Mouse (Mus musculus) C2C12 (cell line): ENCODE data around the gene Tmem106c. TPM values are rescaled to one million over a fixed set of nuclear protein-coding genes. Genes with fewer than 3 reads are reported as not detected.

Experiments used
- H3K27me3 ChIP-seq: one replicate; pipeline ENCODE4 v1.6.1; 2011; ENCODE audit not compliant: control insufficient read depth, insufficient read depth, insufficient read length
- H3K36me3 ChIP-seq: one replicate; pipeline ENCODE4 v1.6.1; 2011; ENCODE audit not compliant: control insufficient read depth, insufficient read depth
- H3K4me3 ChIP-seq: one replicate; pipeline ENCODE4 v1.5.1; 2011; ENCODE audit warnings: mild to moderate bottlenecking, control low read depth; ENCODE audit not compliant: poor library complexity, insufficient read depth, severe bottlenecking
- H3K79me2 ChIP-seq: one replicate; pipeline ENCODE4 v1.6.1; 2011; ENCODE audit not compliant: control insufficient read depth, insufficient read depth
- H3K79me3 ChIP-seq: one replicate; pipeline ENCODE4 v1.6.1; 2011; ENCODE audit warnings: low read depth, control low read depth
- H3ac ChIP-seq: one replicate; pipeline ENCODE3; 2011; ENCODE audit warnings: low read depth; ENCODE audit not compliant: control insufficient read depth, insufficient read length
- CEBPB ChIP-seq: IDR thresholded peaks from one replicate; pipeline ENCODE4 v1.6.1; 2011; ENCODE audit warnings: low read depth, mild to moderate bottlenecking, control low read depth, moderate library complexity
- CTCF ChIP-seq: IDR thresholded peaks from one replicate; pipeline ENCODE4 v1.5.1; 2011; ENCODE audit not compliant: control insufficient read depth, insufficient read depth, insufficient read length
- FOSL1 ChIP-seq: IDR thresholded peaks from one replicate; pipeline ENCODE4 v1.8.0; 2011; ENCODE audit warnings: mild to moderate bottlenecking, low read length; ENCODE audit not compliant: poor library complexity, insufficient read depth, severe bottlenecking
- MAX ChIP-seq: IDR thresholded peaks from one replicate; pipeline ENCODE4 v1.6.1; 2011; ENCODE audit warnings: mild to moderate bottlenecking, control low read depth
- MYOD1 ChIP-seq: IDR thresholded peaks from one replicate; pipeline ENCODE4 v1.6.1; 2011; ENCODE audit warnings: low read depth; ENCODE audit not compliant: control insufficient read depth, insufficient read length
- MYOG ChIP-seq: IDR thresholded peaks from one replicate; pipeline ENCODE4 v1.6.1; 2011; ENCODE audit not compliant: control insufficient read depth, insufficient read length; ENCODE audit errors: extremely low read depth
- USF1 ChIP-seq: IDR thresholded peaks from one replicate; pipeline ENCODE4 v1.6.1; 2011; ENCODE audit warnings: low read depth, mild to moderate bottlenecking, control low read depth, moderate library complexity
- polyA plus RNA-seq: library from polyadenylated mRNA; unstranded; fragments of >200 nt; fragmentation: generic; extraction: Trizol; gene quantifications from one replicate; pipeline ENCODE4 v1.2.1, GENCODE M21; 2012; ENCODE audit warnings: missing spikeins

Tmem106c gene
- polyA plus RNA-seq, 1 experiment, result 7.6 TPM

GRCm38 (mm10) chr15:97948720-97949119 lies 15.3 kb upstream of the Tmem106c start:
- Histone ChIP-seq H3K36me3 (no peaks in the 10 kb centered on the region), H3K79me2 (no peaks in the 10 kb centered on the region), H3K4me3 (no peak overlapping the region), H3ac (no peak overlapping the region), H3K79me3 (no peaks in the 10 kb centered on the region), H3K27me3 (peaks cover 40% of the 10 kb centered on the region)
- no peak for TF ChIP-seq USF1
- TF ChIP-seq CTCF, result no peak
- TF ChIP-seq MAX, result no peak
- no peak for TF ChIP-seq FOSL1
- no peak for TF ChIP-seq MYOD1
- no peak for TF ChIP-seq CEBPB

- Histone ChIP-seq H3K79me2 (no peaks in the 10 kb centered on the region), H3ac (no peak overlapping the region), H3K27me3 (peaks cover 39% of the 10 kb centered on the region), H3K79me3 (no peaks in the 10 kb centered on the region), H3K4me3 (no peak overlapping the region), H3K36me3 (no peaks in the 10 kb centered on the region)
- no peak for TF ChIP-seq MYOG
- no peak for TF ChIP-seq CEBPB
- TF ChIP-seq CTCF, result no peak
- no peak for TF ChIP-seq MAX
- TF ChIP-seq MYOD1, result no peak
- no peak for TF ChIP-seq FOSL1
- no peak for TF ChIP-seq USF1
Measured at GRCm38 (mm10) chr15:97949706-97950105, 14.3 kb upstream of the Tmem106c start.

GRCm38 (mm10) chr15:97950240-97950639 lies 13.8 kb upstream of the Tmem106c start:
- Histone ChIP-seq H3K4me3 (no peak overlapping the region), H3K79me3 (no peaks in the 10 kb centered on the region), H3K79me2 (no peaks in the 10 kb centered on the region), H3K36me3 (no peaks in the 10 kb centered on the region), H3ac (no peak overlapping the region), H3K27me3 (peaks cover 40% of the 10 kb centered on the region)
- TF ChIP-seq MAX, result no peak
- TF ChIP-seq CEBPB, result no peak
- TF ChIP-seq MYOG, result no peak
- TF ChIP-seq MYOD1, result no peak
- no peak for TF ChIP-seq FOSL1

GRCm38 (mm10) chr15:97952137-97952888 lies 11.7 kb upstream of the Tmem106c start:
- no peaks in the 10 kb centered on the region for H3K36me3 ChIP-seq
- H3K4me3 ChIP-seq, result no peak overlapping the region
- TF ChIP-seq CTCF (peak; percentile 88), MAX (no peak)

GRCm38 (mm10) chr15:97952889-97953189 lies 11.2 kb upstream of the Tmem106c start:
- TF ChIP-seq MYOD1, result no peak
- no peak for TF ChIP-seq MYOG
- no peak for TF ChIP-seq FOSL1
- TF ChIP-seq CTCF, result no peak
- no peak for TF ChIP-seq MAX
- no peak for TF ChIP-seq USF1
- Histone ChIP-seq H3K27me3 (peaks cover 51% of the 10 kb centered on the region), H3K79me2 (no peaks in the 10 kb centered on the region), H3ac (no peak overlapping the region), H3K36me3 (no peaks in the 10 kb centered on the region), H3K4me3 (no peak overlapping the region), H3K79me3 (no peaks in the 10 kb centered on the region)

More at GRCm38 (mm10) chr15:97952137-97952888, 11.7 kb upstream of the Tmem106c start:
- no peaks in the 10 kb centered on the region for H3K79me3 ChIP-seq
- no peaks in the 10 kb centered on the region for H3K79me2 ChIP-seq
- no peak overlapping the region for H3ac ChIP-seq
- peaks cover 51% of the 10 kb centered on the region for H3K27me3 ChIP-seq

- no peak for TF ChIP-seq CTCF
- TF ChIP-seq USF1, result peak; percentile 22
- no peak for TF ChIP-seq FOSL1
- Histone ChIP-seq H3ac (no peak overlapping the region), H3K4me3 (no peak overlapping the region), H3K79me3 (no peaks in the 10 kb centered on the region), H3K79me2 (no peaks in the 10 kb centered on the region), H3K36me3 (no peaks in the 10 kb centered on the region), H3K27me3 (peaks cover 45% of the 10 kb centered on the region)
Measured at GRCm38 (mm10) chr15:97954671-97955070, 9.3 kb upstream of the Tmem106c start.
